Mouse (Mus musculus): ENCODE data around the gene Rflnb.

Gene Rflnb

GRCm38 (mm10) chr11:75990965-75991835, 36.4 kb downstream of the Rflnb start:
- DNase-seq, result no peak

DNA sequence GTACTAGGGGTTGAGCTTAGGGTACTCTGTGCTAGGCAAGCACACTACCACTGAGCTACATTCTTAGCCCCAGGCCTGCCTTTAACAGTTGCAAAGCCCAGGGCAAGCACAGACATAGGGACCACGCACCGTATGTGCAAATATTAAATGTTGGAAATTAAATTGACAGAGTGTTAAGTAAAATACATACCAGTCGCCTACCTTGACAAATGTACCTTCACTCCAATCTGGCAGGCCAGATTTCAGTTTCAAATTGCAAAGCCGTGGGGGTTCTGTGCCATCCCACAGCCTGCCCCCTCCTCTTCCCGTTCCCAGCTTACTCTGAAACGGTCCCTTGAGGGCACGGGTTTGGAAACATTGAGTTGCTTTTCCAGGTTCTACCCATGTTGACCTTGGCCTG, 41.6 kb downstream of the Rflnb start:
- DNase-seq, result no peak

DNA sequence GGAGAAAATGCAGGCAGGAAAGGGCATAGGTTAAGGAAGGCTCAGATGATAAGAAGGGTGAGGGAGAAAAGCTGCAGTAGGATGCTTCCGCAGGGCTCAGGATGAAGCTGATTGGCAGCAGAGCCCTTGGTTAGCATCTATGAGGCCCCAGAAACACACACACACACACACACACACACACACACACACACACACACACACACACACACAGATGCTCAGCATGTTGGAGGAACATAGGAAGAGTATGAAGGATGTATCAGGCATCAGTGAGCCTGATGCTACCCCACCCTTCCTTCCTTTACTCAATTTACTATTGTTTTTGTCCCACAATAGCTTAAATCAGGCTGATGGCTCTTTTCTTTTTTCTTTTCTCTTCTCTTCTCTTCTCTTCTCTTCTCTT, 43.0 kb downstream of the Rflnb start:
- no peak for DNase-seq

DNA sequence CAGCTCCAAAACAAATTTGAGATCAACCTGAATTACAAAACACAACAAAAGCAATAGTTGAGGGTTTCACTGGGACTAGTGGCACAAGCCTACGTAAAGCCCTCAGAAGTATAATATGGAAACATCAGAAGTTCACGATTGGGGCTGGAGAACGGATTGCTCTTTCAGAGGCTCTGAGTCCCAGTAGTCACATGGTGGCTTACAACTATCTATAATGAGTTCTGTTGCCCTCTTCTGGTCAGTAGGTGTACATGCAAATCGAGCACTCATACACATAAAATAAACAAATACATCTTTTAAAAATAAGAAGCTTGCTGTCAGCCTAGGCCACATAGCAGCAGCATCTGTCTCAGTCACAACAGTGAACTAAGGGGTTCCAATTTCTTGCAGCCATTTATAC, 44.4 kb downstream of the Rflnb start:
- peak; percentile 25 for DNase-seq

DNA sequence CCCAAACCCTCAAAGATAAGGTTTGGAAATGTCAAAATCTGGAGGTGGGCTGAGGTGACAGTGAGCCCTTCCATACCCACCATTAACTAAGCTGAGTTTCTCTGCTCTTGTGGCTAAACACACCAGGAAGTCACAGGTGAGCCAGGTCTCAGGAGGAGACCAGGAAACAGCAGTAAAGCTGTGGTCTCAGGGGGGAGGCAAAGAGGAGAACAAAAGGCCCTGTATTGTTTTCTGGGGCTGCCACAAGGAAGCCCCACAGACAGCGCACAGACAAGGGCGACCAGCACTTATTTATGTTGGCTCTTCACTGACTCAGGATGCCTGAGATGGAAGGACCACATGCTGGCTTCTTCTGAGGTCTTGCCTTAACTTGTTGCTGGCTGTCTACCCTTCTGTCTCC, 47.2 kb downstream of the Rflnb start:
- no peak for DNase-seq

- DNase-seq, result no peak
These were observed 49.5 kb downstream of the Rflnb start for GRCm38 (mm10) chr11:75978051-75978450.

DNA sequence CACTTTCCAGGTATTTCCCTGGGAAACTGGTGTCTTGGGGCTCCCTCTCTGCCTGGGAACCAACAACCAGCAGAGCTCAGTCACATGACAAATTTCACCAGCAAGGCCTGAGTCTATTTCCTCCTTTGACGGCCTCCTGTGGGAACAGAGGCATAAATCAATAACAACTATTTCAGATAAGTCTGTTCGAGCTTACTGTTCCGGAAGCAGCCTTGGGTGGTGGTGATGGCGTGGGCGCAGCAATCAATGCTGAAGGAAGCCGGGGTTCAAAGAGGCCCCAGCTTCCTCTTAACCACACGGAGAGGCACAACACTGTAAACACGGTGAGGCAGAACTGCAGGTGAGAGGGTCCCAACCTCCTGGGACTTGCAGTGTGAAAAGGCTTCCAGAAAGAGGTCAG, 50.8 kb downstream of the Rflnb start:
- no peak for DNase-seq

DNA sequence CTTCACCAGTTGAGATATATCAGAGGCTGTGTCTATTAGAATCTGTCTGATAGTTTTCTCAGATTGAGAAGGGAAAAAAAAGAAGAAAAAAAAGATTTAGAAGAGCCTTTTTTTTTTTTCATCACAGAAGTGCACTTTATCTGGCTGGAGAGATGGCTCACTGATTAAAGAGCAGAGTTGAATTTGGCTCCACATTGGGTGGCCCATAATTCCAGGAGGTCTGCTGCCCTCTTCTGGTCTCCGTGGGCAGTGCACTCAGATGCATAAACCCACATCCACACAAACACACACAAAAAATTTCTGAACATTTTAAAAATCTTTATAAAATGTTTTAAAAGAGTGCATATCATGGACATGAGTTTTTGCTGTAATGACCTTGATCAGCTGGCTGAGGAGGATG, 53.6 kb downstream of the Rflnb start:
- DNase-seq, result no peak

DNA sequence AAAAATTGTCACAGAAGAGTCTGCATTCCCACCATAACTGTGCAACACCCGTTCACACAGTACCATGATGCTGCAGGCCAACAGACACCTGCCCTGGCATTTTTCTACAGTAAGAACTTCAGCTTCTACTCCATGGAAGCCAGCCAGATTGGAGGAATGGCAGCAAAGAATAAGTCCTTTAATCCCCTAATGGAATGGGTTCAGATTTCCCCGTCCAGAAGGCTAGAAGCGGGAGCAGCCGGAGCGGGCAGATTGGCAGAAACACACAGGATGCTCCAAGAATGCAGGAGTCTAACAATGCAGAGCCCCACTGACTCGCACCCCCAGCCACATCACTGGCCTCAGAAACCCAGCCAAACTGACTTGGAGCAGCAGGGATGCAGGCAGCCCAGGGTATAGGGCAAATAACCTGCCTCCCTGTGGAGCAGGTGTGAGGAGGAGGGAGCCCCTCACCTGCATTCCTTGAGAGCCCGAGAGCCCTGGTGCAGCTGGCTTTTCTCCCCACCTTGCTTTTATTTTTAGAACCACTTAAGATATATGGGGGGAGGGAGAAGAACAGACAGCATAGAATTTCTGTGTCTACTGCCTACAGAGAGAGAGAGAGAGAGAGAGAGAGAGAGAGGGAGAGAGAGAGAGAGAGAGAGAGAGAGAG, 54.5 kb downstream of the Rflnb start:
- no peak for DNase-seq

DNA sequence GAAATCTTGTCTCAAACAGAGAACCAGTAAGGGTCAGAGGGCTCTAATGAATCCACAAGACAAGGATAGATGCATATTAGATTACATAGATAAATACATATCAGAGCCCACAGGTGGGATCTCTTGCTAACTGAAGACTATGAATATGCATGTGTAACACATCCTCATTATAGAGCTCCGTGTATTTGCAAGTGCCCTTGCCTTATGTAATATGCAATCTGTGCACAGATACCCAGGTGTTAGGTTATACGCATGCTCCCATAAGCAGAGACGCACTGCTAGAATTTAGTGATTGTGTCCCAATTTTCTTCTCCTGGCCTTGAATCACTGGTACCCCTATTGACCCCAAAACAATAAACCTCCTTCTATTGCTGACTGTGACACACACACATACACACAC, 55.4 kb downstream of the Rflnb start:
- DNase-seq, result no peak

GRCm38 (mm10) chr11:75970629-75971028, 57.0 kb downstream of the Rflnb start:
- DNase-seq, result no peak

All from embryo, embryonic 11 days (tissue).